Mouse (Mus musculus) forebrain, postnatal 0 days (tissue): ENCODE measurements around the gene Gm10799. TPM values are rescaled to one million over a fixed set of nuclear protein-coding genes. Genes with fewer than 3 reads are reported as not detected.
"Not testable (repeated sequence)": the region's sequence is repeated elsewhere in the genome, so short reads cannot be mapped to it uniquely, and the experiment has no call there.

Experiments used
- ATAC-seq: fragments of 200-750 bp; cut with Nextera tagmentation; 2 replicates; pipeline ENCODE4 v1.8.0; 2017; ENCODE audit warnings: mild to moderate bottlenecking, moderate library complexity
- DNase-seq: peaks from one replicate; pipeline ENCODE4 v3.0.0-alpha.2; 2015
- H3K27ac ChIP-seq: fragments of 300-500 bp; sonication (generic); 2 replicates; pipeline ENCODE4 v1.5.1; 2014; ENCODE audit warnings: low read depth, mild to moderate bottlenecking, antibody characterized with exemption, low read length, moderate library complexity, mixed read lengths
- H3K27me3 ChIP-seq: fragments of 300-500 bp; sonication (generic); 2 replicates; pipeline ENCODE4 v1.6.1; 2014; ENCODE audit warnings: mild to moderate bottlenecking, low read length, mixed read lengths; ENCODE audit not compliant: insufficient read depth
- H3K36me3 ChIP-seq: fragments of 300-500 bp; sonication (generic); 2 replicates; pipeline ENCODE4 v1.6.1; 2014; ENCODE audit warnings: mild to moderate bottlenecking, moderate library complexity; ENCODE audit not compliant: insufficient read depth
- H3K4me1 ChIP-seq: fragments of 300-500 bp; sonication (generic); 2 replicates; pipeline ENCODE4 v1.6.1; 2014; ENCODE audit warnings: antibody characterized with exemption; ENCODE audit not compliant: insufficient read depth
- H3K4me2 ChIP-seq: fragments of 300-500 bp; sonication (generic); 2 replicates; pipeline ENCODE4 v1.6.1; 2014; ENCODE audit warnings: low read depth, mild to moderate bottlenecking, moderate library complexity
- H3K4me3 ChIP-seq: fragments of 300-500 bp; sonication (generic); 2 replicates; pipeline ENCODE4 v1.5.1; 2014; ENCODE audit warnings: low read depth, low read length, mixed read lengths
- H3K9ac ChIP-seq: fragments of 300-500 bp; sonication (generic); 2 replicates; pipeline ENCODE4 v1.6.1; 2014; ENCODE audit warnings: mild to moderate bottlenecking
- H3K9me3 ChIP-seq: fragments of 300-500 bp; sonication (generic); 2 replicates; pipeline ENCODE4 v1.6.1; 2016; ENCODE audit warnings: low read length
- CTCF ChIP-seq: sonication (generic); IDR thresholded peaks from 2 replicates; pipeline ENCODE4 v1.5.1; 2016; ENCODE audit warnings: antibody characterized with exemption, control low read depth, low read depth
- WGBS: fragments of 180-500 bp; shearing (Covaris S2); extraction: QIAGEN DNeasy Blood & Tissue Kit; methylation state at CpG from one replicate; pipeline ENCODE4 v1.1.7; 2014; 5-methylcytosine and 5-hydroxymethylcytosine counted together
- polyA plus RNA-seq: library from polyadenylated mRNA; unstranded; fragments of >200 nt; fragmentation: Nextera tagmentation; extraction: Ambion mirVana; gene quantifications from 2 replicates; pipeline ENCODE4 v1.2.1, GENCODE M21; 2015
- total RNA-seq: library from RNA; depleted of rRNA; stranded (reverse); fragments of >200 nt; gene quantifications from 2 replicates; pipeline ENCODE4 v1.2.3, GENCODE M21; 2014

Gm10799 gene
- total and polyA plus RNA-seq, 2 experiments from 2014 or later, result not detected

GRCm38 (mm10) chr2:104069704-104070185, 1.4 kb upstream of the Gm10799 start, which contains the start of gene Cd59b:
Gene Cd59b, plus strand, starts transcription at chr2:104069849.
- no peaks in the 10 kb centered on the region for H3K27me3 ChIP-seq
- ATAC-seq (peak; percentile 75), DNase-seq (peak; percentile 40)
- no peaks in the 10 kb centered on the region for H3K9me3 ChIP-seq
- H3K36me3 ChIP-seq, result no peaks in the 10 kb centered on the region
- H3K4me1 ChIP-seq, result no peaks in the 10 kb centered on the region
- 7% methylated on average over 13 of the region's 13 CpGs for WGBS
- peak within 1 kb of the TSS; percentile 47 for H3K4me2 ChIP-seq
- no peak within 1 kb of the TSS for H3K27ac ChIP-seq
- peak within 1 kb of the TSS; percentile 22 for H3K4me3 ChIP-seq
- TF ChIP-seq CTCF, result no peak
- H3K9ac ChIP-seq, result peak within 1 kb of the TSS; percentile 19

GRCm38 (mm10) chr2:104065526-104065925, 2.8 kb downstream of the Gm10799 start, which contains the start of gene Gm10912:
Gene Gm10912, plus strand, starts transcription at chr2:104065826.
- H3K9me3 ChIP-seq, H3K9ac ChIP-seq, ATAC-seq, H3K4me2 ChIP-seq, DNase-seq, H3K4me3 ChIP-seq, H3K4me1 ChIP-seq, H3K27ac ChIP-seq, H3K27me3 ChIP-seq, H3K36me3 ChIP-seq: not testable (repeated sequence)
- 88% methylated on average over 5 of the region's 6 CpGs for WGBS

- ATAC-seq (no peak), DNase-seq (no peak)
- 82% methylated on average over 2 of the region's 2 CpGs for WGBS
- no peak for TF ChIP-seq CTCF
- peaks cover 12% of the 10 kb centered on the region for H3K36me3 ChIP-seq
- no peaks in the 10 kb centered on the region for H3K27me3 ChIP-seq
- no peaks in the 10 kb centered on the region for H3K9me3 ChIP-seq
- no peak overlapping the region for H3K9ac ChIP-seq
- H3K4me2 ChIP-seq, result no peak overlapping the region
- H3K27ac ChIP-seq, result no peak overlapping the region
- H3K4me3 ChIP-seq, result no peak overlapping the region
- no peaks in the 10 kb centered on the region for H3K4me1 ChIP-seq
Observed at GRCm38 (mm10) chr2:104064152-104064551, 4.2 kb downstream of the Gm10799 start.

GRCm38 (mm10) chr2:104062665-104063064, 5.7 kb downstream of the Gm10799 start:
- H3K9ac ChIP-seq, result no peak overlapping the region

GRCm38 (mm10) chr2:104060996-104061395, 7.4 kb downstream of the Gm10799 start:
- no peak for TF ChIP-seq CTCF
- H3K4me3 ChIP-seq, result no peak overlapping the region
- H3K27me3 ChIP-seq, result no peaks in the 10 kb centered on the region
- H3K36me3 ChIP-seq, result peaks cover 21% of the 10 kb centered on the region
- H3K9me3 ChIP-seq, result no peaks in the 10 kb centered on the region
- WGBS, result 89% methylated on average over 6 of the region's 6 CpGs
- no peak overlapping the region for H3K9ac ChIP-seq
- no peaks in the 10 kb centered on the region for H3K4me1 ChIP-seq
- no peak overlapping the region for H3K4me2 ChIP-seq
- DNase-seq, result no peak
- no peak for ATAC-seq
- H3K27ac ChIP-seq, result no peak overlapping the region

More at GRCm38 (mm10) chr2:104062665-104063064, 5.7 kb downstream of the Gm10799 start:
- no peak overlapping the region for H3K27ac ChIP-seq
- H3K9me3 ChIP-seq, result no peaks in the 10 kb centered on the region
- ATAC-seq, result no peak
- peaks cover 21% of the 10 kb centered on the region for H3K36me3 ChIP-seq
- no peaks in the 10 kb centered on the region for H3K4me1 ChIP-seq
- no peak overlapping the region for H3K4me2 ChIP-seq
- no peak for DNase-seq
- H3K27me3 ChIP-seq, result no peaks in the 10 kb centered on the region
- no peak overlapping the region for H3K4me3 ChIP-seq
- no peak for TF ChIP-seq CTCF

- ATAC-seq (no peak), DNase-seq (no peak)
- Histone ChIP-seq H3K27ac (no peak overlapping the region), H3K36me3 (peaks cover 26% of the 10 kb centered on the region), H3K4me3 (no peak overlapping the region), H3K4me2 (no peak overlapping the region), H3K9ac (no peak overlapping the region), H3K4me1 (no peaks in the 10 kb centered on the region), H3K27me3 (no peaks in the 10 kb centered on the region), H3K9me3 (no peaks in the 10 kb centered on the region)
- 87% methylated on average over 10 of the region's 10 CpGs for WGBS
- TF ChIP-seq CTCF, result no peak
Observed at GRCm38 (mm10) chr2:104059786-104060185, 8.6 kb downstream of the Gm10799 start.

GRCm38 (mm10) chr2:104058954-104059353, 9.4 kb downstream of the Gm10799 start:
- H3K4me1 ChIP-seq, result no peaks in the 10 kb centered on the region
- no peak overlapping the region for H3K9ac ChIP-seq
- no peak overlapping the region for H3K27ac ChIP-seq
- no peaks in the 10 kb centered on the region for H3K27me3 ChIP-seq
- H3K9me3 ChIP-seq, result no peaks in the 10 kb centered on the region
- no peak for DNase-seq
- TF ChIP-seq CTCF, result no peak
- 96% methylated on average over 4 of the region's 4 CpGs for WGBS
- no peak for ATAC-seq
- peaks cover 31% of the 10 kb centered on the region for H3K36me3 ChIP-seq
- H3K4me2 ChIP-seq, result no peak overlapping the region
- H3K4me3 ChIP-seq, result no peak overlapping the region
